Mouse (Mus musculus) frontal cortex, postnatal 14 days (tissue): ENCODE measurements at regions not wholly inside any gene's neighbourhood (a gene's known extent, or its start where the extent isn't known, plus 50 kb on each side); places are given as distances from the start of the nearest gene placed in this dataset.
"Not testable (repeated sequence)": the region's sequence is repeated elsewhere in the genome, so short reads cannot be mapped to it uniquely, and the experiment has no call there.

Experiments used
- DNase-seq, 2 experiments: peaks; one replicate each; pipeline ENCODE4 v3.0.0; 2022; ENCODE audit warnings: low spot score in 2 of 2

- DNase-seq, result not testable (repeated sequence)
Measured at GRCm38 (mm10) chr1:141246125-141246524, 1000.2 kb downstream of the Kcnt2 start.

DNA sequence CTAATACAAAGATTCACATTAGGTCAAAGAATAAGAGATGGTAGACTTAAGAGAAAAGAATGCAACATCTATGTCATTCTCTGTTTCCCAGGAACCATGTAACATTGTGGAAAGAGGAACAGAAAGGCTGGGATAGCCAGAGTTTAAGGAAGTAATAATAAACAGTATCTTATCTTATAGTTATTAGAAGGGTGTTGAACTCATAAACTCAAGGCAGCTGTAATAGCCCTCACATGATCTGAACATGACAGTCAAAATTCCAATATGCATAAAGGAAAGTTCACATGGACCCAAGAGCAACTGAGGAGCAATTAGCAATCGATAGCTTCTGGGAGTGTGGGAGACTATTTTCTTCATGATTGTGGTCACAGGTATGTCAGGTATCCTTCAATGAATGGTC, 1028.8 kb downstream of the Kcnt2 start:
- no peak for DNase-seq

DNA sequence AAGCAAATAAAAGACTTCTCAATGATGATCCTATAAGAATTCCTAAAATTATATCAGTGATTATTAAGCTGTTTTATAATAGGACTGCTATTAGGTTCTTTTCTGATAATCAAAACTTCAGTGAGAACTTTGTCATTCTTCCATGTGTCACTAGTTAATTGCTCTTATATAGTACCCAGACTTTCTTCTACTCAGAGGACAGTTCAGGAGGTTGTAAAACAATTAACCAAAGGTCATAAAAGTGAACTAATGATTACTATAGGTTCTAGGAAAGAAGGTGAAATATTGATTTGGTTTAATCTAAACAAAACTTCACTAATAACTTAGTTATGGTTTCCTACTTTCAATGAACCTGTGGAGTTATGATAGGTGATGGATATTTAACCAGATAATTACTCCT, 1035.6 kb downstream of the Kcnt2 start:
- DNase-seq, result no peak

DNA sequence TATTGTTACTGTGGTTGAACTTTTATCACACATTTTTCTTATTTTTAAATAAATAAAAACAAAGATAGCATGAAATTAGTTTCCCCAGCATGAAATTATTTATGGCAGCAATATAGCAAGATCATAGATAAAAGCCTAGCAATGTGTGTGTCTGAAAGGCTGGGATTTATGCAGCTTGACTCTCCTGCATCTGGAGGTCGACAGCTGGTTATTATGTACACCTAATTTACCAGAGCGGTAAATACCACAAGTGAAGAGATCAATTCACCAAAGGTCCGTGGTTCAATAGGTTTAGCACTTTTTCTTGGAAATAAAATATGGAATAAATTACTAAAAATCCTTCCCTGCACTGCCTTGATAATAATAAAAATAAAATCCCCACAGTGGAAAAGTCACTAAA, 1077.0 kb downstream of the Kcnt2 start:
- DNase-seq, result no peak

GRCm38 (mm10) chr1:141338073-141338472, 1092.1 kb downstream of the Kcnt2 start:
- no peak for DNase-seq

DNA sequence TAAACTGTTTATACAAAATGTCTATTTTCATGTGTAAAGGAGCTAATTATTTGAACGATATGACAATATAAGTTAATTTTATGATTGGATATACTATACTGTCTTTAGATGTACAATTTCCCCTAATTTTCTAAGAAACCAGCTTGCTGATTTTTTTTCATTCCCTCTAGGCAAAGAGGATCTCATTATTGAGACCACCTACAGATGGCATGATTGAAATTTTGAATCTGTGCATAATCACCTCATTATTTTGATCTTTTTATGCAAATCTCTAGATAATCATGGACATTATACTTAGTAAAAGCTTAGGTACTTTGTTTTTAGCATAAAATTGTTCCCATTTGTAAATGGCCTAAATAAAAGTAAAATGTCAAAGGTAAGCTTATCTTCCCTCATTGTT, 1123.5 kb downstream of the Kcnt2 start:
- no peak for DNase-seq

DNA sequence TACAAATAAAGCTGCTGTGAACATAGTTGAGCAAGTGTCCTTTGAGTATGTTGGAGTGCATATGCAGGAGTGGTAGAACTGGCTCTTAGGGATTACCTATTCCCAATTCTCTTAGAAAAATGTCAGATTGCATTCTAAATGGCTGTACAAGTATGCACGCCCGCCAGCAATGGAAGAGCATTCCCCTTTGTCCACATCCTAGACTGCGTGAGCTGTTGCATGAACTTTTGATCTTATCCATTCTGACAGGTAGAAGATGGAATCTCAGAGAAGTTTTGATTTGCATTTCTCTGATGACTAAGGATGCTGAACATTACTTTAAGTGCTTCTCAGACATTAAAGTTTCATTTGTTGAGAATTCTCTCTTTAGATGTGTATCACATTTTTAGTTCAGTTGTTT, 1130.0 kb downstream of the Kcnt2 start:
- no peak for DNase-seq

GRCm38 (mm10) chr1:141401334-141401733, 1155.4 kb downstream of the Kcnt2 start:
- DNase-seq, result no peak

GRCm38 (mm10) chr1:141429675-141430074, 1183.7 kb downstream of the Kcnt2 start:
- peak; percentile 20 to 53 for DNase-seq

DNA sequence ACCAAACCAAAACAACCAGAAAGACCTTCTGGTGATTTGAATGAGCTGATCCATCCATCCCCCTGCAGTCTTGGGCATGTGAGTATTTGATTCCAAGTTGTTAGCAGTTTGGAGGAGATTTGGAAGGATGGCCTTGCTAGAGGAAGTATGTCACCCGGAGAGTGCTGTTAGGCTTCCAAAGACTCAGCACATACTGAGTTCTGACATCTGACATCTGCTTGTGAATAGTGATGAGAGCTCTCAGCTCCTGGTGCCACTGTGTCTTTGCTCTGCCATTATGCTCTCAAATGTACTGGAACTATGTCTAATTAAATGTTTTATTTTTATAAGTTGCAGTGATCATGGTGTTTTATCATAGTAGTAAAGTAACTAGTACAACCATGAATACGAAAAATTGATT, 1184.2 kb downstream of the Kcnt2 start:
- DNase-seq, result no peak

GRCm38 (mm10) chr1:141435452-141435851, 1189.5 kb downstream of the Kcnt2 start:
- DNase-seq, result no peak

DNA sequence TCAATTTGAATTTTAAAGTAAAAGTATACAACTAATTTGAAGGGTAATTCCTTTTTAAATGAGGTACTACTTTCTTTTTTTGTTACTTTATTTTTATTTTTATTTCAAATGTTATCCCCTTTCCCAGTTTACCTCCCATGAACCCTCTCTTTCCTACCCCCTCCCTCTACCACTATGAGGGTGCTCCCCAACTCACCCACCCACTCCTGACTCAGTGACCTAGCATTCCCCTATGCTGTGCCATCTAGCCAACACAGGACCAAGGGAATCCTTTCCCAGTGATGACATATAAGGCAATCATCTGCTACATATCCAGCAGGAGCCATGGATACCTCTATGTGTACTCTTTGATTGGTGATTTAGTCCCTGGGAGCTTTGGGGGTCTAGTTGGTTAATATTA, 1194.3 kb downstream of the Kcnt2 start:
- no peak for DNase-seq

DNA sequence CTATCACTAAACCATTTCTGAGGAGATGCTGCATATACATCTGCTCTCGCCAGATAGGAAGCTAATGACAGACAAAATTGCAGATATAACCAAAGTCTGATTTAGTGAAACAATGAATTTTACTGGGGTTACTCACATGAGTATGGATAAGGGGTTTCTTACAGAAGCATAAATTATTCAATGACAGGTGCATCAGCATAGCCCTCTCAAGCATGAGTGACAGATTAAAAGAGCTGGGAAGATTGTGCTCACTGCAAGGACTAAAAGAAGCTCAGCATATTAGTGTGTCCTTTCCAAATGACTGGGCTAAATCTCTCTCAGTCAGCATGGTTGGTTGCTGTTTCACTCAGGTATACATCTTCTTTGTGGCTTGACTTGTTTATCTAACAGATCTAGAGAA, 1205.0 kb downstream of the Kcnt2 start:
- DNase-seq, result no peak

- DNase-seq, result no peak
Measured at GRCm38 (mm10) chr1:141464576-141464975, 1218.6 kb downstream of the Kcnt2 start.
